14 mouse cellular contexts compared by ENCODE assay signal in genomic region chr1:36937015-36937414, GRCm38 (mm10). TPM values are rescaled to one million over a fixed set of nuclear protein-coding genes. Genes with fewer than 3 reads are reported as not detected.
DNase-seq lines count a peak whose midpoint lies in the region; ATAC-seq and TF ChIP-seq lines count a peak whose summit lies in the region.
"Had no signal": no experiment of that assay in that cellular context is flagged by ENCODE, and none has a peak within 500 bp of the region (broad histone marks: within the 10 kb centered on the region; RNA-seq: fewer than 3 reads in every experiment).

No protein-coding gene starts in this region.

- H3K27ac ChIP-seq in heart, postnatal 0 days (ENCODE audit: low read depth) = no peak overlapping the region
- H3K27ac ChIP-seq in embryonic facial prominence, embryonic 14.5 days (replicated peaks; ENCODE audit: low read depth, low read length) = no peak overlapping the region
- no peak overlapping the region for H3K27ac ChIP-seq in intestine, embryonic 15.5 days
- H3K27ac ChIP-seq in kidney, embryonic 16.5 days (ENCODE audit: low read length) = no peak overlapping the region

- TF ChIP-seq CTCF in heart, postnatal 0 days (IDR thresholded peaks at IDR 0.05; ENCODE audit: low read depth) = no peak

- peak overlapping the region; percentile 96; the same call in 1 of the 2 replicates for H3K4me3 ChIP-seq in heart, postnatal 0 days (ENCODE audit: low read depth, low read length)
- H3K4me3 ChIP-seq in embryonic facial prominence, embryonic 14.5 days (ENCODE audit: low read depth, low read length) = peak overlapping the region; percentile 99; the same call in 1 of the 2 replicates
- H3K4me3 ChIP-seq in intestine, embryonic 15.5 days (replicated peaks) = no peak overlapping the region
- no peak overlapping the region for H3K4me3 ChIP-seq in myocyte
- no peak overlapping the region for H3K4me3 ChIP-seq in kidney, embryonic 16.5 days (ENCODE audit: low read length)

- ATAC-seq in heart, postnatal 0 days (ENCODE audit: insufficient read depth, low read depth) = no peak
- no peak for ATAC-seq in embryonic facial prominence, embryonic 14.5 days (ENCODE audit: low read depth)
- ATAC-seq in intestine, embryonic 15.5 days = no peak
- ATAC-seq in kidney, embryonic 16.5 days (ENCODE audit: low FRiP score, low TSS enrichment) = no peak

- H3K9ac ChIP-seq in heart, postnatal 0 days (replicated peaks; ENCODE audit: low read depth, low read length) = no peak overlapping the region
- H3K9ac ChIP-seq in embryonic facial prominence, embryonic 14.5 days (ENCODE audit: low read depth, low read length) = no peak overlapping the region
- H3K9ac ChIP-seq in intestine, embryonic 15.5 days = no peak overlapping the region
- H3K9ac ChIP-seq in kidney, embryonic 16.5 days (replicated peaks; ENCODE audit: low read length) = no peak overlapping the region

- H3K4me1 ChIP-seq in heart, postnatal 0 days (ENCODE audit: control insufficient read depth, insufficient read depth) = peaks cover 33% of the 10 kb centered on the region
- peaks cover 34% of the 10 kb centered on the region for H3K4me1 ChIP-seq in embryonic facial prominence, embryonic 14.5 days (ENCODE audit: control insufficient read depth, insufficient read depth, low read length)
- peaks cover 11% of the 10 kb centered on the region; the same call in 1 of the 2 replicates for H3K4me1 ChIP-seq in intestine, embryonic 15.5 days (replicated peaks)
- H3K4me1 ChIP-seq in kidney, embryonic 16.5 days (ENCODE audit: insufficient read depth, low read length) = peaks cover 39% of the 10 kb centered on the region

- peak overlapping the region; percentile 82 for H3K4me2 ChIP-seq in heart, postnatal 0 days (ENCODE audit: low read depth, low read length)
- H3K4me2 ChIP-seq in embryonic facial prominence, embryonic 14.5 days (ENCODE audit: low read depth, low read length) = peak overlapping the region; percentile 63
- H3K4me2 ChIP-seq in intestine, embryonic 15.5 days (replicated peaks) = peak overlapping the region; percentile 23
- H3K4me2 ChIP-seq in myocyte (ENCODE audit: low read depth) = peak overlapping the region; percentile 99
- H3K4me2 ChIP-seq in kidney, embryonic 16.5 days (replicated peaks; ENCODE audit: low read depth, low read length) = no peak overlapping the region

- 71% methylated on average over 2 of the region's 2 CpGs for WGBS in heart, postnatal 0 days
- WGBS in embryonic facial prominence, embryonic 14.5 days = 30% methylated on average over 2 of the region's 2 CpGs
- WGBS in intestine, embryonic 15.5 days = 48% methylated on average over 2 of the region's 2 CpGs
- 69% methylated on average over 2 of the region's 2 CpGs for WGBS in kidney, embryonic 16.5 days

- TF ChIP-seq EP300 in heart, postnatal 0 days (IDR thresholded peaks at IDR 0.05; ENCODE audit: low read depth) = no peak

- DNase-seq in heart, postnatal 0 days (ENCODE audit: low spot score) = no peak
- DNase-seq in heart, postnatal 4 days = no peak
- no peak for DNase-seq in embryonic facial prominence, embryonic 14.5 days (ENCODE audit: low spot score)
- DNase-seq in gastrocnemius, postnatal 14 days = no peak
- DNase-seq in right cerebral cortex, postnatal 36 days (ENCODE audit: low spot score in 2 of 2) = no peak
- DNase-seq: adrenal gland, adult 2 months; cerebellum, adult 9-10 months; kidney, postnatal 25 days; lung, postnatal 14 days; thymus, adult 18-20 months had no signal

- TF ChIP-seq POLR2A in myocyte (IDR thresholded peaks at IDR 0.05; ENCODE audit: insufficient read length, low read depth) = no peak

- intact Hi-C loops in gastrocnemius, postnatal 14 days (cut with DNase I; ENCODE audit: low total_unique reads) = loop anchor here (10.0 kb wide), 1 partner anchor 72 kb away; no protein-coding TSS in a partner anchor

- no peaks in the 10 kb centered on the region for H3K36me3 ChIP-seq in heart, postnatal 0 days (replicated peaks; ENCODE audit: control insufficient read depth, insufficient read depth, low read length)
- H3K36me3 ChIP-seq in embryonic facial prominence, embryonic 14.5 days (ENCODE audit: control insufficient read depth, insufficient read depth, low read length) = no peaks in the 10 kb centered on the region
- no peaks in the 10 kb centered on the region for H3K36me3 ChIP-seq in intestine, embryonic 15.5 days
- no peaks in the 10 kb centered on the region for H3K36me3 ChIP-seq in myocyte (ENCODE audit: control insufficient read depth, insufficient read depth)
- H3K36me3 ChIP-seq in kidney, embryonic 16.5 days (ENCODE audit: insufficient read depth, low read length) = no peaks in the 10 kb centered on the region

- H3K9me3 ChIP-seq in heart, postnatal 0 days (replicated peaks; ENCODE audit: control insufficient read depth, low read length) = no peaks in the 10 kb centered on the region
- H3K9me3 ChIP-seq in embryonic facial prominence, embryonic 14.5 days (ENCODE audit: control insufficient read depth, low read length) = no peaks in the 10 kb centered on the region
- H3K9me3 ChIP-seq in intestine, embryonic 15.5 days = no peaks in the 10 kb centered on the region
- H3K9me3 ChIP-seq in kidney, embryonic 16.5 days (ENCODE audit: low read length) = no peaks in the 10 kb centered on the region

- peaks cover 68% of the 10 kb centered on the region for H3K79me2 ChIP-seq in myocyte (ENCODE audit: control insufficient read depth, insufficient read depth)

- no peak overlapping the region for H3ac ChIP-seq in myocyte (ENCODE audit: control insufficient read depth, insufficient read length)

- H3K27me3 ChIP-seq in heart, postnatal 0 days (ENCODE audit: control insufficient read depth, insufficient read depth, low read length) = no peaks in the 10 kb centered on the region
- no peaks in the 10 kb centered on the region for H3K27me3 ChIP-seq in embryonic facial prominence, embryonic 14.5 days (replicated peaks; ENCODE audit: control insufficient read depth, insufficient read depth, low read length)
- H3K27me3 ChIP-seq in intestine, embryonic 15.5 days (replicated peaks) = no peaks in the 10 kb centered on the region
- no peaks in the 10 kb centered on the region for H3K27me3 ChIP-seq in myocyte (ENCODE audit: control insufficient read depth, insufficient read depth, insufficient read length)
- no peaks in the 10 kb centered on the region for H3K27me3 ChIP-seq in kidney, embryonic 16.5 days (ENCODE audit: insufficient read depth, low read length)
- H3K27me3 ChIP-seq: CH12.LX had no signal

TF ChIP-seq in myocyte, 11 proteins besides CTCF, POLR2A, EP300 and RAD21:
- TF ChIP-seq REST (IDR thresholded peaks at IDR 0.05; ENCODE audit: insufficient read depth, insufficient read length) (no peak), MYOG (IDR thresholded peaks at IDR 0.05; ENCODE audit: control insufficient read depth in 1 of 3, insufficient read depth in 1 of 3, insufficient read length in 2 of 3, low read depth in 2 of 3) (no peak), TCF12 (IDR thresholded peaks at IDR 0.05; ENCODE audit: insufficient read depth, poor library complexity, severe bottlenecking) (no peak), POLR2AphosphoS2 (IDR thresholded peaks at IDR 0.05; ENCODE audit: insufficient read length, low read depth) (no peak)
TF ChIP-seq in myocyte: peak in this region for 0.

RNA-seq across cellular contexts. Expression of gene Tmem131, which starts 6.5 kb away (rescaled TPM):
- 10.1 and 11.3 TPM in 2 replicates for total RNA-seq in heart, postnatal 0 days (2014; rRNA removed; ENCODE audit: low replicate concordance)
- 3.9 TPM in 2 replicates for polyA plus RNA-seq in heart, postnatal 0 days (2015; fragmentation: Nextera tagmentation; extraction: Ambion mirVana)
- total RNA-seq in heart, postnatal 4 days (2021) = 10 to 100 TPM; 37.3 to 40.6 TPM
- polyA plus RNA-seq in embryonic facial prominence, embryonic 14.5 days (2014; fragmentation: Nextera tagmentation; extraction: Ambion mirVana) = 21.3 and 22.4 TPM in 2 replicates
- polyA plus RNA-seq in intestine, embryonic 15.5 days (2015; fragmentation: Nextera tagmentation; extraction: Ambion mirVana) = 13.3 and 13.7 TPM in 2 replicates
- 12.2 TPM for polyA plus RNA-seq in myocyte (2012; fragmentation: generic; extraction: Trizol)
- total RNA-seq in gastrocnemius, postnatal 14 days (2021) = 10 to 100 TPM; 25.2 to 30.5 TPM
- 9.6 and 11.5 TPM in 2 replicates for polyA plus RNA-seq in kidney, embryonic 16.5 days (2015; fragmentation: Nextera tagmentation; extraction: Ambion mirVana)

Comparison
In these comparisons a context has a peak if more than half of its experiments do, and no peak if none do; other contexts are left out.
1. H3K4me3 ChIP-seq: peak in heart, postnatal 0 days (single experiment) and embryonic facial prominence, embryonic 14.5 days (single experiment); none in intestine, embryonic 15.5 days (single experiment), myocyte (single experiment) and kidney, embryonic 16.5 days (single experiment).